Mouse (Mus musculus) heart, adult 2 months (tissue): ENCODE measurements around the gene Prrt3.

Source experiments
- CTCF ChIP-seq: fragments of 200-600 bp; IDR thresholded peaks from 2 replicates; pipeline ENCODE4 v1.8.1; 2022; ENCODE audit warnings: antibody characterized with exemption, mild to moderate bottlenecking, moderate library complexity
- POLR2A ChIP-seq: fragments of 200-500 bp; IDR thresholded peaks from 2 replicates; pipeline ENCODE4 v1.6.1; 2011; ENCODE audit warnings: mild to moderate bottlenecking, low read depth, low read length, control low read depth; ENCODE audit not compliant: insufficient read depth

GRCm38 (mm10) chr6:113483100-113483615, 18.6 kb downstream of the Prrt3 start, which contains the start of gene Creld1:
- no peak for TF ChIP-seq CTCF
- peak; percentile 81 for TF ChIP-seq POLR2A
